Mouse (Mus musculus): Measurements from ENCODE around the gene Cltb. TPM values are rescaled to one million over a fixed set of nuclear protein-coding genes. Genes with fewer than 3 reads are reported as not detected.
"Not testable (repeated sequence)": the region's sequence is repeated elsewhere in the genome, so short reads cannot be mapped to it uniquely, and the experiment has no call there.

Gene Cltb
- total RNA-seq (2021) = 10 to 100 TPM; 71.6 to 71.7 TPM
- long read RNA-seq, experiment 1, transcript Cltb-202 (5 exons, 2,186 nt) = major isoform, 90 of 161 reads
- long read RNA-seq, experiment 1, partial matches to known transcripts = 3 of 161 reads
- long read RNA-seq, experiment 1, other reads (novel, unspliced or antisense) = 64 of 161 reads
- long read RNA-seq, experiment 2, transcript Cltb-202 (5 exons, 2,186 nt) = major isoform, 52 of 102 reads
- long read RNA-seq, experiment 2, partial matches to known transcripts = 1 of 102 reads
- long read RNA-seq, experiment 2, other reads (novel, unspliced or antisense) = 48 of 102 reads

- peak; percentile 93 for DNase-seq
Observed at GRCm38 (mm10) chr13:54610972-54611754, at the start of gene Cltb. Cltb (minus strand) TSS chr13:54611344.

- DNase-seq = no peak
Observed at GRCm38 (mm10) chr13:54660877-54661276, 49.7 kb upstream of the Cltb start.

GRCm38 (mm10) chr13:54650461-54650860, 39.3 kb upstream of the Cltb start:
- DNase-seq = no peak

GRCm38 (mm10) chr13:54635011-54635410, 23.9 kb upstream of the Cltb start:
- DNase-seq = no peak

GRCm38 (mm10) chr13:54632731-54633277, 21.7 kb upstream of the Cltb start:
- no peak for DNase-seq

GRCm38 (mm10) chr13:54629128-54629527, 18.0 kb upstream of the Cltb start:
- peak; percentile 50 for DNase-seq

- no peak for DNase-seq
Observed at GRCm38 (mm10) chr13:54621960-54622521, 10.9 kb upstream of the Cltb start.

GRCm38 (mm10) chr13:54621155-54621932, 10.2 kb upstream of the Cltb start, which contains the start of gene Faf2:
Faf2 (plus strand) TSS chr13:54621784.
- peak; percentile 100 for DNase-seq

- DNase-seq = no peak
Observed at GRCm38 (mm10) chr13:54616998-54617397, 5.9 kb upstream of the Cltb start.

GRCm38 (mm10) chr13:54616307-54616706, 5.2 kb upstream of the Cltb start:
- no peak for DNase-seq

GRCm38 (mm10) chr13:54613141-54613540, 2.0 kb upstream of the Cltb start:
- DNase-seq = not testable (repeated sequence)

GRCm38 (mm10) chr13:54610613-54610971, 552 bp downstream of the Cltb start:
- peak; percentile 35 for DNase-seq

- no peak for DNase-seq
Observed at GRCm38 (mm10) chr13:54609301-54609700, 1.8 kb downstream of the Cltb start.

- DNase-seq = no peak
Observed at GRCm38 (mm10) chr13:54608666-54609065, 2.5 kb downstream of the Cltb start.

- no peak for DNase-seq
Observed at GRCm38 (mm10) chr13:54608002-54608401, 3.1 kb downstream of the Cltb start.

GRCm38 (mm10) chr13:54607204-54607603, 3.9 kb downstream of the Cltb start:
- DNase-seq = no peak

- DNase-seq = no peak
Observed at GRCm38 (mm10) chr13:54605426-54605825, 5.7 kb downstream of the Cltb start.

- no peak for DNase-seq
Observed at GRCm38 (mm10) chr13:54604221-54604620, 6.9 kb downstream of the Cltb start.

GRCm38 (mm10) chr13:54603501-54603900, 7.6 kb downstream of the Cltb start:
- DNase-seq = no peak

GRCm38 (mm10) chr13:54602639-54603111, 8.5 kb downstream of the Cltb start:
- DNase-seq = no peak

GRCm38 (mm10) chr13:54598622-54599143, 12.5 kb downstream of the Cltb start:
- DNase-seq = no peak

GRCm38 (mm10) chr13:54596870-54597269, 14.3 kb downstream of the Cltb start:
- DNase-seq = no peak

All from adrenal gland, postnatal 10 days (tissue).